Mouse (Mus musculus): ENCODE measurements around the gene Metrnl. TPM values are rescaled to one million over a fixed set of nuclear protein-coding genes. Genes with fewer than 3 reads are reported as not detected.

Gene Metrnl
- 33.9 and 48.7 TPM in 2 replicates for polyA plus RNA-seq (2015; fragmentation: Nextera tagmentation; extraction: Ambion mirVana)

DNA sequence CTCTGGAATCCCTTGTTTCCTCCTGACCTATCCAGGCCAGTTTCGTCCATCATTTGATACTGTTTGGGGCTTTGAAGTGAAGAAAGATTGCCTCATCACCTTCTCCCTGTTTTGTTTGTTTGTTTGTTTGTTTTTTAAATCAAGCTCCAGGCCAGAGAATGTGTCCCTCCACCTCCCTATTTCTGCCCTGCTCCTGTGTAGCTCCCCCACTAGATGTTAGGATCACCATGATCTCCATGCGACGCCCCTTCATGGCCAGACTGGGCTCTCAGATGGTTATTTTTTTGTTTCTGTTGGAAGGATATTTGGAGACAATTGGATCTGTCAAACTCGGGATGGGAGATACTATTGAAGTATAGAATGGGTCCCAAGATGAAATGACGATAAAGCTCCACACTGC is at the start of gene Metrnl:
Metrnl (plus strand) TSS at position 301 of the 400 bp plus-strand sequence.

DNA sequence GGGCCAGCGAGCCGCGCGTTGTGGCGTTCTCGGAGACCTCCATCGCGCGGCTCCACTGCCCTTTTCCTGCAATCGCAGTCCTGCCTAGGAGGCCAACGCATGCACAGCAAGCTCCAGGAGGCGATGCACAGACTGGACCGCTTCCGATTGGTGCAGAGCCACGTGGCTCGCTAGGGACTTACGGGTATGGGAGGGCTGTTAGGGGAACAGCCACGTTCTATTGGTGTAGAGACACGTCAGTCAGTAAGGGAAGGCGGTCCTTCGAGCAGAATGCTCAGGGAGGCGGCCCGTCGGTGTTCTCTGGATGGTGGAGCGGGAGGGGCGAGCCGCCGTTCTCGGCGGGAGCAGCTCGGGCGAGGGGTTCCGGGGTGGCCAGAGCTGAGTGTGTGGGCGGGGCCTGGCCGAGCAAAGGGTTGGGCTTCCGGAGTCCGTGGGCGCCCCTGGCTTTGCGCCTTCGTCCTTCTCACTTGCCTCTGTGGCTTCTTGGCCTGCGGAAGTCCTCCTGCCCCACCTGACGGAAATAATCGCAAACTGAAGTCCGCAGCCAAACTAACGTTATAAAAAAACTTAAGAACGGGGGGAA is 28.3 kb upstream of the Metrnl start, which contains the start of gene B3gntl1:
B3gntl1 (minus strand) TSS at position 164 of the 583 bp plus-strand sequence.

Other genes with a start within 250 kb of the Metrnl start
- 31.2 and 32.0 TPM in 2 replicates for gene Tbcd, start 249.6 kb upstream of the Metrnl start, polyA plus RNA-seq (2015; fragmentation: Nextera tagmentation; extraction: Ambion mirVana)
- 7.0 and 8.5 TPM in 2 replicates for gene Zfp750, start 182.2 kb upstream of the Metrnl start, polyA plus RNA-seq (2015; fragmentation: Nextera tagmentation; extraction: Ambion mirVana)
- 4.0 TPM in 2 replicates for gene B3gntl1, start 28.4 kb upstream of the Metrnl start, polyA plus RNA-seq (2015; fragmentation: Nextera tagmentation; extraction: Ambion mirVana)
- not detected in 2 replicates for gene Ptchd3, start 128.7 kb downstream of the Metrnl start, polyA plus RNA-seq (2015; fragmentation: Nextera tagmentation; extraction: Ambion mirVana)